ENCODE assay signal across 20 mouse cellular contexts in genomic region chr13:98140626-98141025, GRCm38 (mm10).
A peak's percentile ranks its signal among the peaks of the same experiment; 100 is the strongest.
DNase-seq lines count a peak whose midpoint lies in the region; ATAC-seq and TF ChIP-seq lines count a peak whose summit lies in the region.
"Had no signal": no experiment of that assay in that cellular context is flagged by ENCODE, and none has a peak within 500 bp of the region (broad histone marks: within the 10 kb centered on the region; RNA-seq: fewer than 3 reads in every experiment).

No protein-coding gene starts in this region.

- H3K27ac ChIP-seq in lung, embryonic 14.5 days (ENCODE audit: low read depth), result no peak overlapping the region; the same call in 1 of the 2 replicates
- no peak overlapping the region for H3K27ac ChIP-seq in stomach, embryonic 16.5 days (ENCODE audit: low read length)
- H3K27ac ChIP-seq in midbrain, embryonic 11.5 days (ENCODE audit: low read depth, low read length), result no peak overlapping the region
- no peak overlapping the region for H3K27ac ChIP-seq in neural tube, embryonic 15.5 days (replicated peaks)
- H3K27ac ChIP-seq: embryonic facial prominence, embryonic 10.5 days; hindbrain, embryonic 14.5 days; limb, embryonic 10.5 days; midbrain, embryonic 10.5 days; stomach, embryonic 15.5 days had no signal

- no peaks in the 10 kb centered on the region for H3K36me3 ChIP-seq in lung, embryonic 14.5 days (ENCODE audit: insufficient read depth)
- H3K36me3 ChIP-seq in stomach, embryonic 16.5 days (ENCODE audit: control insufficient read depth, insufficient read depth, low read length), result no peaks in the 10 kb centered on the region
- H3K36me3 ChIP-seq in midbrain, embryonic 11.5 days (ENCODE audit: control insufficient read depth, insufficient read depth, low read length), result no peaks in the 10 kb centered on the region
- no peaks in the 10 kb centered on the region for H3K36me3 ChIP-seq in neural tube, embryonic 15.5 days
- H3K36me3 ChIP-seq: embryonic facial prominence, embryonic 10.5 days; heart, embryonic 12.5 days; limb, embryonic 10.5 days; midbrain, embryonic 10.5 days; stomach, embryonic 15.5 days had no signal

- H3K4me2 ChIP-seq in lung, embryonic 14.5 days, result peak overlapping the region; percentile 20; the same call in 1 of the 2 replicates
- no peak overlapping the region for H3K4me2 ChIP-seq in stomach, embryonic 16.5 days (ENCODE audit: low read depth, low read length)
- H3K4me2 ChIP-seq in midbrain, embryonic 11.5 days, result no peak overlapping the region
- no peak overlapping the region for H3K4me2 ChIP-seq in neural tube, embryonic 15.5 days
- H3K4me2 ChIP-seq: heart, embryonic 12.5 days; hindbrain, embryonic 14.5 days; stomach, embryonic 15.5 days had no signal

- no peaks in the 10 kb centered on the region for H3K9me3 ChIP-seq in lung, embryonic 14.5 days (ENCODE audit: low read depth, low read length)
- H3K9me3 ChIP-seq in stomach, embryonic 16.5 days (replicated peaks; ENCODE audit: control insufficient read depth, low read length), result no peaks in the 10 kb centered on the region
- H3K9me3 ChIP-seq in midbrain, embryonic 11.5 days (ENCODE audit: control insufficient read depth, low read length), result no peaks in the 10 kb centered on the region
- H3K9me3 ChIP-seq in neural tube, embryonic 15.5 days (replicated peaks), result no peaks in the 10 kb centered on the region
- H3K9me3 ChIP-seq: embryonic facial prominence, embryonic 10.5 days; heart, embryonic 12.5 days; limb, embryonic 10.5 days; midbrain, embryonic 10.5 days; stomach, embryonic 15.5 days had no signal

- TF ChIP-seq CTCF in lung, embryonic 14.5 days (IDR thresholded peaks at IDR 0.05; ENCODE audit: low read depth), result no peak

- WGBS in lung, embryonic 14.5 days, result 53% methylated on average over 9 of the region's 9 CpGs
- WGBS in stomach, embryonic 16.5 days, result 67% methylated on average over 9 of the region's 9 CpGs
- WGBS in midbrain, embryonic 11.5 days, result 75% methylated on average over 9 of the region's 9 CpGs
- 89% methylated on average over 9 of the region's 9 CpGs for WGBS in neural tube, embryonic 15.5 days

- peak; percentile 62 for DNase-seq in heart, adult 11 months
- DNase-seq in heart, postnatal 14 days, result no peak
- peak; percentile 48 for DNase-seq in lung, embryonic 14.5 days
- no peak for DNase-seq in lung, postnatal 14 days
- DNase-seq in brain, adult 2 months (ENCODE audit: low read depth, low spot score), result peak; percentile 77
- DNase-seq in midbrain, embryonic 11.5 days (ENCODE audit: low spot score, missing footprints), result no peak
- DNase-seq: adrenal gland, postnatal 25 days; cerebellum, adult 18-20 months; kidney, postnatal 36 days; liver, postnatal 0 days; retina, postnatal 1 day; thymus, postnatal 36 days had no signal

- peaks cover 8% of the 10 kb centered on the region for H3K4me1 ChIP-seq in lung, embryonic 14.5 days (ENCODE audit: insufficient read depth)
- peaks cover 6% of the 10 kb centered on the region; the same call in 1 of the 2 replicates for H3K4me1 ChIP-seq in stomach, embryonic 16.5 days (ENCODE audit: control insufficient read depth, insufficient read depth, low read length)
- peaks cover 3% of the 10 kb centered on the region; the same call in 1 of the 2 replicates for H3K4me1 ChIP-seq in midbrain, embryonic 11.5 days (ENCODE audit: control insufficient read depth, insufficient read depth, low read length)
- H3K4me1 ChIP-seq in neural tube, embryonic 15.5 days, result peaks cover 11% of the 10 kb centered on the region

- H3K9ac ChIP-seq in lung, embryonic 14.5 days, result no peak overlapping the region
- no peak overlapping the region for H3K9ac ChIP-seq in stomach, embryonic 16.5 days (ENCODE audit: low read length)
- H3K9ac ChIP-seq in midbrain, embryonic 11.5 days (ENCODE audit: low read length), result no peak overlapping the region
- no peak overlapping the region for H3K9ac ChIP-seq in neural tube, embryonic 15.5 days (replicated peaks)
- H3K9ac ChIP-seq: heart, embryonic 12.5 days; hindbrain, embryonic 14.5 days; liver, postnatal 0 days; stomach, embryonic 15.5 days had no signal

- ATAC-seq in lung, embryonic 14.5 days (ENCODE audit: insufficient read depth), result peak; percentile 75
- ATAC-seq in stomach, embryonic 16.5 days (ENCODE audit: insufficient read depth, low FRiP score), result peak; percentile 58; the same call in 1 of the 2 replicates
- no peak for ATAC-seq in midbrain, embryonic 11.5 days (ENCODE audit: low FRiP score)
- no peak for ATAC-seq in neural tube, embryonic 15.5 days (ENCODE audit: low FRiP score)
- ATAC-seq: liver, postnatal 0 days had no signal

- H3K27me3 ChIP-seq in lung, embryonic 14.5 days (ENCODE audit: insufficient read depth, low read length), result no peaks in the 10 kb centered on the region
- no peaks in the 10 kb centered on the region for H3K27me3 ChIP-seq in stomach, embryonic 16.5 days (ENCODE audit: control insufficient read depth, insufficient read depth, low read length)
- no peaks in the 10 kb centered on the region for H3K27me3 ChIP-seq in midbrain, embryonic 11.5 days (ENCODE audit: control insufficient read depth, insufficient read depth, low read length)
- no peaks in the 10 kb centered on the region for H3K27me3 ChIP-seq in neural tube, embryonic 15.5 days (replicated peaks)
- H3K27me3 ChIP-seq: heart, embryonic 12.5 days; stomach, embryonic 15.5 days had no signal

- no peak overlapping the region for H3K4me3 ChIP-seq in lung, embryonic 14.5 days (ENCODE audit: low read depth, low read length)
- no peak overlapping the region for H3K4me3 ChIP-seq in stomach, embryonic 16.5 days (replicated peaks; ENCODE audit: low read length)
- H3K4me3 ChIP-seq in midbrain, embryonic 11.5 days (ENCODE audit: low read depth, low read length), result no peak overlapping the region
- H3K4me3 ChIP-seq in neural tube, embryonic 15.5 days (replicated peaks), result no peak overlapping the region
- H3K4me3 ChIP-seq: embryonic facial prominence, embryonic 10.5 days; heart, embryonic 12.5 days; limb, embryonic 10.5 days; midbrain, embryonic 10.5 days; stomach, embryonic 15.5 days had no signal

- intact Hi-C loops in heart, postnatal 14 days (cut with DNase I), result no loop called here

Comparison
In these comparisons a context has a peak if more than half of its experiments do, and no peak if none do; other contexts are left out.
1. DNase-seq: peak in heart, adult 11 months (single experiment), lung, embryonic 14.5 days (single experiment) and brain, adult 2 months (single experiment); none in heart, postnatal 14 days (0 of 2), lung, postnatal 14 days (single experiment) and midbrain, embryonic 11.5 days (single experiment).
2. ATAC-seq: peak in lung, embryonic 14.5 days (single experiment) and stomach, embryonic 16.5 days (single experiment); none in midbrain, embryonic 11.5 days (single experiment) and neural tube, embryonic 15.5 days (single experiment).